Mouse (Mus musculus): ENCODE results near the gene 4930453N24Rik.

Gene 4930453N24Rik

DNA sequence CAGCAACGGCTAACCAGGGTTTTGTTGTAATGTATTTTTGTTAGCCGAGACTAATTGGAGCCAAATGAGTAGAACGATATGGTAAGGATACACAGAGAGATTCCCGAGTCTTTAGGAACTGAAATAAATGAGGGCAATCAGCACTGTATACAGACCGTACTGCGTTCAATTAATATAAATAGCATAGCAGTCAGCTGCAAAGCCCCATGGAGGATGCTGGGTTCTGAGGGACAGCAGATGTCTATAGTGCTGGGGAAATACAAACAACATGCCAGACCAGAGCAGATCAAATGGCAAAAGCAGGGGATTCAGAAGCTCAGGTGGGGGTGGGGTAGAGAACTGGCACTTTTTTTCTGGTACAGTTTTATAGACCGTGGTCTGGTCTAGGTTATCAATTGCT lies 51.9 kb downstream of the 4930453N24Rik start:
- no peak for DNase-seq

GRCm38 (mm10) chr16:64717814-64718213 lies 53.1 kb downstream of the 4930453N24Rik start:
- DNase-seq = no peak

DNA sequence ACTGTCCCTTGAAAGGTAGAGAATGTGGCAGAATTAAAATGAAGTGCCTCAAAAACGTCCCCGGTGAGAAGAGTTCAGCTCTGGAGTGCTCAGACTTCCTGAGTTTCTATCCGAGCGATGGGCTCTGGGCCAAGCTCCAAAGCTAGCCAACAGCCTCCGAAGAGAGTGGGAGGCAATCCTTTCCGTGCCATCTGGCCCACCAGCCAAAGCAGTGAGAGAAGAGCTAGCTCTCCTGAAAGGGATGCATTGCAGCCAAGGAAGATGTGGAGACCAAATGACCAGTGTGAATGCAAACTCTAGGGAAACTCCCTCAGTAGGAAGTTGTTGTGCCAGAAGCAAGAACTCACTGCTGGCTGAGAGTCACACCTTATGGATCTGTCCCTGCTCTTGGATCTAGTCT lies 59.1 kb downstream of the 4930453N24Rik start:
- DNase-seq = peak; percentile 19

Measured in kidney, postnatal 10 days (tissue).